Mouse (Mus musculus) liver, postnatal 0 days (tissue): ENCODE measurements around the gene Eng. TPM values are rescaled to one million over a fixed set of nuclear protein-coding genes. Genes with fewer than 3 reads are reported as not detected.
A peak's percentile ranks its signal among the peaks of the same experiment; 100 is the strongest.

Source experiments
- ATAC-seq: fragments of 200-750 bp; cut with Nextera tagmentation; 2 replicates; pipeline ENCODE4 v1.8.0; 2017; ENCODE audit warnings: mild to moderate bottlenecking, moderate library complexity
- DNase-seq: peaks from one replicate; pipeline ENCODE4 v3.0.0-alpha.2; 2016
- H3K27ac ChIP-seq: fragments of 300-500 bp; sonication (generic); 2 replicates; pipeline ENCODE4 v1.5.1; 2014; ENCODE audit warnings: antibody characterized with exemption, moderate library complexity, mild to moderate bottlenecking, low read depth
- H3K27me3 ChIP-seq: fragments of 300-500 bp; sonication (generic); 2 replicates; pipeline ENCODE4 v1.6.1; 2014; ENCODE audit warnings: low read length, control low read depth, mixed read lengths; ENCODE audit not compliant: insufficient read depth
- H3K36me3 ChIP-seq: fragments of 300-500 bp; sonication (generic); replicated peaks from 2 replicates; pipeline ENCODE4 v1.6.1; 2014; ENCODE audit warnings: mild to moderate bottlenecking, control low read depth, low read length, moderate library complexity, mixed read lengths; ENCODE audit not compliant: insufficient read depth
- H3K4me1 ChIP-seq: fragments of 300-500 bp; sonication (generic); 2 replicates; pipeline ENCODE4 v1.6.1; 2014; ENCODE audit warnings: antibody characterized with exemption, mild to moderate bottlenecking, control low read depth; ENCODE audit not compliant: insufficient read depth
- H3K4me2 ChIP-seq: fragments of 300-500 bp; sonication (generic); 2 replicates; pipeline ENCODE4 v1.6.1; 2014; ENCODE audit warnings: low read depth, mild to moderate bottlenecking, low read length, moderate library complexity, mixed read lengths
- H3K4me3 ChIP-seq: fragments of 300-500 bp; sonication (generic); 2 replicates; pipeline ENCODE4 v1.5.1; 2014; ENCODE audit warnings: low read depth, low read length
- H3K9ac ChIP-seq: fragments of 300-500 bp; sonication (generic); replicated peaks from 2 replicates; pipeline ENCODE4 v1.6.1; 2014; ENCODE audit warnings: mild to moderate bottlenecking, moderate library complexity
- H3K9me3 ChIP-seq: fragments of 300-500 bp; sonication (generic); 2 replicates; pipeline ENCODE4 v1.6.1; 2016; ENCODE audit warnings: mild to moderate bottlenecking, control low read depth, low read length, mixed read lengths
- CTCF ChIP-seq: sonication (generic); IDR thresholded peaks from 2 replicates; pipeline ENCODE4 v1.5.1; 2016; ENCODE audit warnings: antibody characterized with exemption, low read depth
- EP300 ChIP-seq: IDR thresholded peaks from 2 replicates; pipeline ENCODE4 v1.6.1; 2016; ENCODE audit warnings: antibody characterized with exemption, low read depth, mild to moderate bottlenecking
- WGBS: fragments of 180-500 bp; shearing (Covaris S2); extraction: QIAGEN DNeasy Blood & Tissue Kit; methylation state at CpG from one replicate; pipeline ENCODE4 v1.1.7; 2014; ENCODE audit not compliant: insufficient replicate concordance; 5-methylcytosine and 5-hydroxymethylcytosine counted together
- polyA plus RNA-seq: library from polyadenylated mRNA; unstranded; fragments of >200 nt; fragmentation: Nextera tagmentation; extraction: Ambion mirVana; gene quantifications from 2 replicates; pipeline ENCODE4 v1.2.1, GENCODE M21; 2015

Gene Eng
- polyA plus RNA-seq, 1 experiment from 2014 or later = 30.2 TPM

DNA sequence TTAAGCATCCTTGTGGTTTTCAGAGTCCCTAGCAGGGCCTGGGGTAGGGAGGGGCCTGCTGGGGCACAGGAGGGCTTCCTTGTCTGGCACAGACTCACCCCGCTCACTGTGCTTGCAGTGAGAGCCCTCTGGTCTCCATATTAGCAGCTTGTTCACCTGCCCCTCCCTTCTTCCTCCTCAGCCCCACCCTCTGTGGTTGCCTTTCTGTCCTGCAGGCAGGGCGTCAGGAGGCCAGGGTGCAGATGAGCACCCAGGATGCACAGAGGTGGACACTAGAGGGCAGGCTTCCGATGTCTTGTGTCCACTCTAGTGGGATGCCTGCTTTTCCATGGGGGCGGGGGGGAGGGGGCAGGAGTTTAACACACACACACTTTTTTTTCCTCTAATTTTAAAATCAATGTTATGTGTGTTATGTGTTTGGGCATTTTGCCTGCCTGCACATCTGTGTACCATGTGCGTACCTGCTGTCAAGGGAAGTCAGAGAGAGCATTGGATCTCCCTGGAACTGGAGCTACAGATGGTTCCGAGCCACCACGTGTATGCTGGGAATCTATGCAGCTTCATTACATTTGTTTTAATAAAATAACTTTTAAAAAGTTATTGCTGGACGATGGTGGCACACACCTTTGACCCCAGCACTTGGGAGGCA, 44.9 kb upstream of the Eng start:
- Histone ChIP-seq H3K9ac (no peak overlapping the region), H3K4me2 (no peak overlapping the region), H3K9me3 (no peaks in the 10 kb centered on the region), H3K4me3 (no peak overlapping the region), H3K36me3 (0 out of 2 replicates have a peak, but pooled peaks cover 3% of the 10 kb centered on the region), H3K4me1 (peaks cover 12% of the 10 kb centered on the region), H3K27ac (no peak overlapping the region), H3K27me3 (no peaks in the 10 kb centered on the region)
- 40% methylated on average over 8 of the region's 8 CpGs for WGBS
- ATAC-seq = peak; percentile 69
- TF ChIP-seq EP300 (no peak), CTCF (peak; percentile 72)
- DNase-seq = peak; percentile 73

GRCm38 (mm10) chr2:32602600-32603054, 43.8 kb upstream of the Eng start:
- Histone ChIP-seq H3K4me3 (peak overlapping the region; percentile 36), H3K4me1 (peaks cover 21% of the 10 kb centered on the region), H3K36me3 (no peaks in the 10 kb centered on the region), H3K27ac (no peak overlapping the region), H3K27me3 (no peaks in the 10 kb centered on the region), H3K9ac (0 out of 2 replicates have a peak overlapping the region, but pooled peaks have one; percentile 17), H3K9me3 (no peaks in the 10 kb centered on the region), H3K4me2 (peak overlapping the region; percentile 73)
- WGBS = under 1% methylated on average over 11 of the region's 11 CpGs
- ATAC-seq (peak; percentile 35; the same call in 1 of the 2 replicates), DNase-seq (peak; percentile 91)
- TF ChIP-seq CTCF = peak; percentile 94
- TF ChIP-seq EP300 = no peak

DNA sequence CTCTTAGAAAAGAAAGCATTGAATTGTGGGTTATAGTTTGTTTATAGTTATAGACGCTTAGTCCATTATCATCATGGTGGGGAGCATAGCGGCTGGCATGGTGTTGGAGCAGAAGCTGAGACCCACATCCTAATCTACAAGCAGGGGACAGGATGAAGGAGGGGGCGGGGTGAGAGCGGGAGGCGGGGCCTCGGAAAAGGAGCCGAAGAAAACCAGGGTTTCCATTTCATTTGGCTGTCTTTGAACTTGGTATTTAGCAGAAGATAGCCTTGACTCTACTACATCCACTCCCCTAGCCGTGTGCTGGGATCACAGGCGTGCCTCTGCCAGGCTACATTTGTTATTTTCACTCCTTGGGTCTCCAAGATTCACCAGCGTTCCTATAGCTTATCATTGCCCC, 41.8 kb upstream of the Eng start:
- Histone ChIP-seq H3K36me3 (no peaks in the 10 kb centered on the region), H3K4me2 (no peak overlapping the region), H3K4me3 (no peak overlapping the region), H3K9ac (no peak overlapping the region), H3K4me1 (peaks cover 38% of the 10 kb centered on the region), H3K9me3 (no peaks in the 10 kb centered on the region), H3K27ac (no peak overlapping the region), H3K27me3 (no peaks in the 10 kb centered on the region)
- WGBS = 46% methylated on average over 10 of the region's 10 CpGs
- no peak for TF ChIP-seq EP300
- no peak for TF ChIP-seq CTCF
- DNase-seq (no peak), ATAC-seq (no peak)

- H3K4me3 ChIP-seq = peak overlapping the region; percentile 67
- DNase-seq = peak; percentile 91
- no peaks in the 10 kb centered on the region for H3K9me3 ChIP-seq
- 13% methylated on average over 39 of the region's 55 CpGs for WGBS
- H3K27ac ChIP-seq = peak overlapping the region; percentile 93; the same call in 1 of the 2 replicates
- no peak for TF ChIP-seq EP300
- TF ChIP-seq CTCF = peak; percentile 84
- ATAC-seq = peak; percentile 69
- H3K4me2 ChIP-seq = peak overlapping the region; percentile 91
- peak overlapping the region; percentile 70 for H3K9ac ChIP-seq
- peaks cover 50% of the 10 kb centered on the region for H3K4me1 ChIP-seq
- no peaks in the 10 kb centered on the region for H3K36me3 ChIP-seq
- H3K27me3 ChIP-seq = no peaks in the 10 kb centered on the region
Measured at GRCm38 (mm10) chr2:32606161-32607142, 39.9 kb upstream of the Eng start.

DNA sequence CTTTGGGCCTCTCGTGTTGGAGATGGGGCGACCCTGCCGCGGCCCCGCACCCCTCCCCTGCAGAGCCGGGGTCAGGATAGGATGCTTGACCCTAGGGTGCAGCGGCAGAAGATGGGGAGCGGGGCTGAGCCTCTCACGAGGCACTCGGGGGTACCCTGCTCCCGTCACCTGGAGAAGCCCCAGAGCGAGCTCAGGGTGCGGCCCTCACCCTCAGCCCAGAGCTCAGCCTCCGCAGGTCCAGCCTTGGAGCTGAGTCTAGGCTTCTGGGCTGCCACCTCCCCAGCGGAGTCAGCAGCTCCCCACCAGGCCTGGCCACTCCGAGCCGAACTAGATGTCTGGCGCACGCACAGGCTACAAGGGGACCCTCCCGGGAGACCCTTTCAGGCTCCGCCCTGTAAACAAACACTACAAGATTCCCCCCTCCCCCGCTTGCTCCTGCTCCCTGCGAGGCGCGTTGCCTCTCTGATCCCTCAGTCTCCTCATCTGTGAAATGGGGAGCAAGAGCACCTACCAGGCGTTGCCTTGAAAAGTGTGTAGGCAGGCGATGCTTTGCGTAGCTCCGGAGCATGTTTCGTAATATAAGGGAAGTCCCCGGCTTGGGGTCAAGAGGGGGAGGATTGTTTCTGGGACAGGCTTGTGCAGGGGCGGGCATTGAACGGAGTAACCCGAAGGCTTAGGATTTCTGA, 39.0 kb upstream of the Eng start:
- Histone ChIP-seq H3K4me1 (peaks cover 48% of the 10 kb centered on the region), H3K9me3 (no peaks in the 10 kb centered on the region), H3K27ac (peak overlapping the region; percentile 93), H3K36me3 (no peaks in the 10 kb centered on the region), H3K9ac (peak overlapping the region; percentile 70), H3K4me3 (peak overlapping the region; percentile 67), H3K27me3 (no peaks in the 10 kb centered on the region), H3K4me2 (peak overlapping the region; percentile 91)
- 1% methylated on average over 34 of the region's 34 CpGs for WGBS
- peak; percentile 53 for DNase-seq
- TF ChIP-seq EP300 = no peak
- no peak for TF ChIP-seq CTCF
- ATAC-seq = no peak
